Mouse (Mus musculus): ENCODE measurements around the gene Naxd.

- TF ChIP-seq CTCF (IDR thresholded peaks at IDR 0.05; ENCODE audit: borderline replicate concordance, insufficient read depth, low read depth, low read length) (no peak), POLR2A (IDR thresholded peaks at IDR 0.05; ENCODE audit: borderline replicate concordance, insufficient read depth, low read length) (no peak)
These were observed 26.6 kb upstream of the Naxd start for GRCm38 (mm10) chr8:11470694-11471093.
